In genomic region chr5:102468292-102468691, GRCm38 (mm10) we compare ENCODE assay signal across 23 mouse cellular contexts. TPM values are rescaled to one million over a fixed set of nuclear protein-coding genes. Genes with fewer than 3 reads are reported as not detected.
DNase-seq lines count a peak whose midpoint lies in the region; ATAC-seq and TF ChIP-seq lines count a peak whose summit lies in the region.
"Had no signal": no experiment of that assay in that cellular context is flagged by ENCODE, and none has a peak within 500 bp of the region (broad histone marks: within the 10 kb centered on the region; RNA-seq: fewer than 3 reads in every experiment).

No protein-coding gene starts in this region.

- H3K27me3 ChIP-seq in C2C12 (ENCODE audit: control insufficient read depth, insufficient read depth, insufficient read length): no peaks in the 10 kb centered on the region
- H3K27me3 ChIP-seq in limb, embryonic 13.5 days: no peaks in the 10 kb centered on the region
- H3K27me3 ChIP-seq in thymus, adult 2 months (ENCODE audit: control insufficient read depth, insufficient read depth, low read length): no peaks in the 10 kb centered on the region
- H3K27me3 ChIP-seq: CH12.LX; embryonic facial prominence, embryonic 12.5 days; forebrain, embryonic 13.5 days; hindbrain, embryonic 12.5 days had no signal

- peak overlapping the region; percentile 71; the same call in 1 of the 2 replicates for H3K27ac ChIP-seq in embryonic fibroblast, embryonic 13.5 days (ENCODE audit: insufficient read depth, low read length)
- 0 out of 2 replicates have a peak overlapping the region, but pooled peaks have one; percentile 10 for H3K27ac ChIP-seq in limb, embryonic 13.5 days
- H3K27ac ChIP-seq in thymus, adult 2 months (ENCODE audit: control insufficient read depth, insufficient read depth, low read length): no peak overlapping the region
- H3K27ac ChIP-seq: embryonic facial prominence, embryonic 12.5 days; forebrain, embryonic 13.5 days; gastrocnemius, adult 2 months; heart, embryonic 10.5 days; hindbrain, embryonic 12.5 days had no signal

- no peaks in the 10 kb centered on the region for H3K79me2 ChIP-seq in C2C12 (ENCODE audit: control insufficient read depth, insufficient read depth)

- 20% methylated on average over 3 of the region's 3 CpGs for WGBS in limb, embryonic 13.5 days
- 98% methylated on average over 3 of the region's 3 CpGs for WGBS in thymus, adult 2 months

- no peak overlapping the region for H3K4me3 ChIP-seq in C2C12 (ENCODE audit: insufficient read depth, poor library complexity, severe bottlenecking)
- no peak overlapping the region for H3K4me3 ChIP-seq in embryonic fibroblast, embryonic 13.5 days (ENCODE audit: insufficient read depth, low read length)
- H3K4me3 ChIP-seq in limb, embryonic 13.5 days: no peak overlapping the region
- H3K4me3 ChIP-seq in thymus, adult 2 months (ENCODE audit: control insufficient read depth, insufficient read depth, low read length): no peak overlapping the region
- H3K4me3 ChIP-seq: embryonic facial prominence, embryonic 12.5 days; forebrain, embryonic 13.5 days; gastrocnemius, adult 2 months; heart, embryonic 10.5 days; hindbrain, embryonic 12.5 days had no signal

- peaks cover 3% of the 10 kb centered on the region; the same call in 1 of the 2 replicates for H3K9me3 ChIP-seq in limb, embryonic 13.5 days
- H3K9me3 ChIP-seq: embryonic facial prominence, embryonic 12.5 days; forebrain, embryonic 13.5 days; heart, embryonic 10.5 days; hindbrain, embryonic 12.5 days had no signal

- H3K36me3 ChIP-seq in C2C12 (ENCODE audit: control insufficient read depth, insufficient read depth): no peaks in the 10 kb centered on the region
- no peaks in the 10 kb centered on the region for H3K36me3 ChIP-seq in limb, embryonic 13.5 days
- H3K36me3 ChIP-seq in thymus, adult 2 months (ENCODE audit: control insufficient read depth, insufficient read depth, low read length): no peaks in the 10 kb centered on the region
- H3K36me3 ChIP-seq: embryonic facial prominence, embryonic 12.5 days; heart, embryonic 10.5 days; hindbrain, embryonic 12.5 days had no signal

- H3K9ac ChIP-seq in limb, embryonic 13.5 days: no peak overlapping the region
- H3K9ac ChIP-seq: embryonic facial prominence, embryonic 12.5 days; forebrain, embryonic 13.5 days; forebrain, postnatal 0 days; hindbrain, embryonic 12.5 days had no signal

- H3K79me3 ChIP-seq in C2C12 (ENCODE audit: low read depth): no peaks in the 10 kb centered on the region

- no peak overlapping the region for H3ac ChIP-seq in C2C12 (ENCODE audit: control insufficient read depth, insufficient read length, low read depth)

- no peak for ATAC-seq in limb, embryonic 13.5 days (ENCODE audit: low FRiP score, low read depth)
- ATAC-seq in activated CD4-positive, CD25-positive, alpha-beta regulatory T cell, adult 4 months: no peak
- ATAC-seq: forebrain, embryonic 13.5 days; forebrain, postnatal 0 days; hindbrain, embryonic 16.5 days; inflammation-experienced regulatory T-cells, adult 6 months had no signal

- H3K4me1 ChIP-seq in embryonic fibroblast, embryonic 13.5 days (ENCODE audit: control insufficient read depth, insufficient read depth, low read length): no peaks in the 10 kb centered on the region
- peaks cover 4% of the 10 kb centered on the region for H3K4me1 ChIP-seq in limb, embryonic 13.5 days
- H3K4me1 ChIP-seq in thymus, adult 2 months (replicated peaks; ENCODE audit: control insufficient read depth, insufficient read depth, low read length): no peaks in the 10 kb centered on the region
- H3K4me1 ChIP-seq: embryonic facial prominence, embryonic 12.5 days; forebrain, embryonic 13.5 days; heart, embryonic 10.5 days; hindbrain, embryonic 12.5 days had no signal

- TF ChIP-seq CTCF in C2C12 (IDR thresholded peaks at IDR 0.05; ENCODE audit: control insufficient read depth, insufficient read depth, insufficient read length): no peak
- no peak for TF ChIP-seq CTCF in embryonic fibroblast, embryonic 13.5 days (IDR thresholded peaks at IDR 0.05; ENCODE audit: borderline replicate concordance, insufficient read depth, low read length)
- no peak for TF ChIP-seq CTCF in thymus, adult 2 months (IDR thresholded peaks at IDR 0.05; ENCODE audit: borderline replicate concordance, control insufficient read depth, extremely low read depth, insufficient read depth, low read length, poor library complexity)

- TF ChIP-seq POLR2A in embryonic fibroblast, embryonic 13.5 days (IDR thresholded peaks at IDR 0.05; ENCODE audit: low read depth, low read length): no peak
- no peak for TF ChIP-seq POLR2A in thymus, adult 2 months (IDR thresholded peaks at IDR 0.05; ENCODE audit: control insufficient read depth, extremely low read depth, insufficient read depth, low read length, poor library complexity)

- no peak for DNase-seq in left cerebral cortex, adult 11 months (ENCODE audit: low spot score)
- DNase-seq in thymus, adult 2 months: no peak
- DNase-seq: adrenal gland, postnatal 10 days; cerebellum, adult 11 months; cerebellum, adult 8-10 months; cerebellum, postnatal 14 days; embryo, embryonic 11 days; forebrain, postnatal 0 days; gastrocnemius, adult 2 months; gastrocnemius, postnatal 25 days; heart, postnatal 10 days; heart, postnatal 4 days had no signal

- no peak overlapping the region for H3K4me2 ChIP-seq in limb, embryonic 13.5 days (replicated peaks)
- H3K4me2 ChIP-seq: embryonic facial prominence, embryonic 12.5 days; forebrain, embryonic 13.5 days; hindbrain, embryonic 12.5 days had no signal

TF ChIP-seq in C2C12, 6 proteins besides CTCF, POLR2A, EP300 and RAD21:
- TF ChIP-seq USF1 (IDR thresholded peaks at IDR 0.05; ENCODE audit: low read depth) (peak; percentile 80), CEBPB (IDR thresholded peaks at IDR 0.05; ENCODE audit: low read depth) (no peak)

RNA-seq across cellular contexts. Expression of gene Arhgap24, which starts 12.9 kb away (rescaled TPM):
- 2.9 TPM for polyA plus RNA-seq in C2C12 (2012; fragmentation: generic; extraction: Trizol)
- 27.1 and 27.3 TPM in 2 replicates for polyA plus RNA-seq in embryonic fibroblast, embryonic 13.5 days (2011; ENCODE audit: insufficient read length, low read depth, missing spikeins)
- 20.6 and 21.6 TPM in 2 replicates for polyA plus RNA-seq in limb, embryonic 13.5 days (2015; fragmentation: Nextera tagmentation; extraction: Ambion mirVana)
- polyA plus RNA-seq in activated CD4-positive, CD25-positive, alpha-beta regulatory T cell, adult 4 months (2017; shearing (Covaris generic)): 1 to 10 TPM; 1.1 to 1.6 TPM
- 3.7 and 4.5 TPM in 2 replicates for polyA plus RNA-seq in thymus, adult 2 months (2012; rRNA removed)
